Mouse (Mus musculus): ENCODE results near the gene Lrrc8d.

GRCm38 (mm10) chr5:105821390-105821789, 121.6 kb downstream of the Lrrc8d start:
- no peak for TF ChIP-seq CTCF (IDR thresholded peaks at IDR 0.05; ENCODE audit: low read depth, low read length)
- no peak for TF ChIP-seq POLR2A (IDR thresholded peaks at IDR 0.05; ENCODE audit: extremely low read depth, insufficient read depth, low read length)
